Mouse (Mus musculus): Measurements from ENCODE around the gene Itgb1bp1.
A peak's percentile ranks its signal among the peaks of the same experiment; 100 is the strongest.

Gene Itgb1bp1

DNA sequence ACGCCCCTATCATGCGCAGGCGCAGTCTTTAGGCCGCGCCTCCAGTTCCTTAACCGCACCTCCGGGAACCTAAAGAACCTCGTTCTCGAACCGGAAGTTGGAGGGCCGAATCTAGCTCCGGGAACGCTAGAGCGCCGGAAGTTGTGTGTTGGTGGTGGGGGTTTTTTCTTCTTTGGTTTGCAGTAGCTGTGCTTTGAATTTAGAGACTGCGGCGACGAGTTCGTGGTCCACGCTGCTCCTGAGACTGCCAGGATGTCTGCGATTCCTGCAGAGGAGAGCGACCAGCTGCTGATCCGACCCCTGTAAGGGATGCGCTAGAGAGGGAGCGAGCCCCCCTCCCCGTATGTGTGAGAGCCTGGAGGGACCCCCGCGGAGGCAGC is at the start of gene Itgb1bp1:
TSS of gene Itgb1bp1 (minus strand) at position 42 of the 380 bp plus-strand sequence.
- DNase-seq (ENCODE audit: low spot score) = peak; percentile 99

DNA sequence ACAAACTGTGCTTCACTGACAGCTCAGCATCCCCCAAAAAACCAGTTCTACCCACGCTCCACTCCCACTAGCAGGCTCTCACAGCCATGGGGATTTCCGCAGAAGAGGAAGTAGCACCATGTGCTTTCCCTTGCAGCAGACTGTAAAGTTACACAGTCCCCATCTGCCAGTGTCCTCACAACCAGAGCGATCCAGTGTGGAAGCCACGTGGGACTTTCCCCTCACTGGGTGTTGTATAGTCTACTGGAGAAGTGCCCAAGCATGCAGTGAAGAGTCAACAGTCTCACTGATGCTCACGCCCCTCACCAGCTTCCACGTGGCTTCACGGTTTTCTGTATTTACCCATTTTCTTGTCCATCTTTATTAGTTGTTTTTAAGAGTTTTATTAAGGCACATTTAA is 49.8 kb upstream of the Itgb1bp1 start:
- no peak for DNase-seq (ENCODE audit: low spot score)

DNA sequence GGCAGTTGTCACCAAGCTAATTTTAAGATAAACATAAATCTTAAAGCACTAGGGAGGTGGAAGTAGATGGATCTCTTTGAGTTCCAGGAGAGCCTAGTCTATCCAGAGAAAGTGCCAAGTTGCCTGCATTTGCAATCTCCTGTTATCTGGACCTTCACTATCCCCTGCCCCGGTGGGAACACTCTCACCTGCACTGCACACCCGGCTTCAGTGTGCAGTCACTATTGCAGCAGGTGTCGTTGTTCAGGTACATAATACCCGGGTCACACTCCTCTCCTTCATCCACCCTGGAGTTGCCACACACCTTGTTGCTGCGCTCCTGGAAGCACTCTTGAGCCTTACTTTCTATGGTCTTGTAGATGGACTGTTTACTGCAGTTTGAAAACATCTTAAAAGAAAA is 47.7 kb upstream of the Itgb1bp1 start:
- DNase-seq (ENCODE audit: low spot score) = no peak

DNA sequence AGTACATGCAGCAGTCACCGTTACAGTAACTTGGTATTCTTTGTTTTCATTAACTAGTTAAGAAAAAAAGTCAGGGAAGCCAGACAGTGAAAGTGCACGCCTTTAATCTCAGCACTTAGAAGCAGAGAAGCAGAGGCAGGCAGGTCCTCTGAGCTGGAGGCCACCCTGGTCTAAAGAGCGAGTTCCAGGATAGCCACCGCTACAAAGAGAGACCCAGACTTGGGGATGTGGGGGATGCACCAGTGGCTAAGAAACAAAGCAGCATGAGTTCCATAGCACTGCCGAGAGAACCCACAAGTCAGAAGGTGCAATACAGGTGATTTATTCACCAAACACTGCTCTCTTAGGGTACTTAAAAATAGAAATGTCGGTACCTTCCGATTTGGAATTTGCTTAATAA is 46.9 kb upstream of the Itgb1bp1 start:
- DNase-seq (ENCODE audit: low spot score) = no peak

DNA sequence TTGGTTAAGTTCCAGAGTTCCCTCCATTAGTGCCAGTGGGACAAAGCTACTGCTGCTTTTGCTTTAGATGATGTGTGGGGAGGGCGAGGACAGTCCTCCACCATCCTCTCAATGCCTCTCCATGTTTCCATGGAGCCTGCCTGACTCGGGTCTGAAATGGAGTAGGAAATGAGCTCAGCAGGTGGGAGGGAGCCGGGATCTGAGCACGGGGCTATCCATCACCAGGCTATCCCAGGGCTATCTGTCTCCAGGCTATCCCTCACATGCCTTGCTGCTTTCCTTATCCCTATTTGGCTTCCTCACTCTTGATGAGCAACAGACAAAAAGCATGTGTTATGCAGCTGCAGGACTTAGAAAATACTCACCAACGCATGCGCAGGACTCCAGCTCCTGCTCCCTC is 45.6 kb upstream of the Itgb1bp1 start:
- no peak for DNase-seq (ENCODE audit: low spot score)

DNA sequence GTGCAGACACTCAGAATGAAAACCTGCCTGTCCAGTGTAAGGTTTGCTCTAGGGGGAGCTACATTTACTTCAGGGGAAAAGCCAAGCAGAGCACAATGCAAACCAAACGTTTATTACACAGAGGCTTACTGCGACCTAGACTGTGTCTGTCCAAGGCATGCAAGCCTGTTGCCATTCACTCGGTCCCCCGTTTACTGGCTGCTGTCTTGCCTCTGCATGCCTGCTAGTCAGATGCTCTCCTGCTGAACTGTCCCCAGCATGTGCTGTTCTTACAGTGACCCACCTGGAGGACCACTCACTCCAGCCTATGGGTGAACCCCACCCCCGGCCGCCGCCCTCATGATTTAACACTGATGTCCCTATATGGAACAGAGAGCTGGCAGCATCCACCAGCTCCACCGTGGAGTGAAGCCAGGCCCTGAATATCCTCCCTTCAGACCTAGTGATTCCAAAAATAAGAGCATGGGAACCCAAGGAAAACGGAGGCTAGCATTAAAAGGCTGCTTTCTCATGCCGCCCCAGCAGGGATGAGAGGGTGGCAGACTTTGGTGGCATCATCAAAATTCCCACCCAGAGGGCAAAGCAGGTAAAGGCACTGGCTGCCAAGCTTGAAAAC is 45.0 kb upstream of the Itgb1bp1 start:
- DNase-seq (ENCODE audit: low spot score) = no peak

DNA sequence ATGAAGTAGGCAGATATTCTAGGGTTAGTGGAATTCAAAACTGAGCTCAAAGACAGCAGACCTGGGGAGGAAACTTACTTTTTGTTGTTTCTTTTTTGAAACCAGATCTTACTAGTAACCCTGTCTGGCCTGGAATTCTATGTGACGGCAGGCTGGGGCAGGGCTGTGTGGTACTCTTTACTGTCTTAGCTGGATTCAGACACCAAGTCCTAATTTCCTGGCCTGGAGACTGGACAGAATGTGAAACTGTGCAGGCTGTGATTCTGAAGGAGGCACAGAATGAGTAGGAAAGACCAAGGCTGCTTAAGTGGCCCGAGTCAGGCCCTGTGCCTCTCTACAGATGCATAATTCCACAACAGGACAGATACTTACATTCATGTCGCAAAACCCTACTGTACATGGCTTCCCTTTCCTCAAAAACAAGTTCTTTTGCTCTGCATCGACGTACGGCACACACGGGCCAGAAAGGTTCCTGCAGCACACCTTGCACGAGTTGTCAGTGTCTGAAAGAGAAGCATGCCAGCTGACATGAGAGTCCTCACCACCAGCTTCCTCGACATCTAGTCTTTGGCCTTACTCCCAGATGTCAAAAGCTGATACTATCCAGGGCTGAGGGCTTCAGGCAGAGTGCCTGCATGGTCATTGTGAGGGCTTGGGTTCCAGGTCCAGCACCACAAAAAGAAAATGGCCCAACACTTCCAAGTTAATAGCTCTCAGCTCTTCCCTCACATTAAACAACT is 43.7 kb upstream of the Itgb1bp1 start:
- DNase-seq (ENCODE audit: low spot score) = no peak

DNA sequence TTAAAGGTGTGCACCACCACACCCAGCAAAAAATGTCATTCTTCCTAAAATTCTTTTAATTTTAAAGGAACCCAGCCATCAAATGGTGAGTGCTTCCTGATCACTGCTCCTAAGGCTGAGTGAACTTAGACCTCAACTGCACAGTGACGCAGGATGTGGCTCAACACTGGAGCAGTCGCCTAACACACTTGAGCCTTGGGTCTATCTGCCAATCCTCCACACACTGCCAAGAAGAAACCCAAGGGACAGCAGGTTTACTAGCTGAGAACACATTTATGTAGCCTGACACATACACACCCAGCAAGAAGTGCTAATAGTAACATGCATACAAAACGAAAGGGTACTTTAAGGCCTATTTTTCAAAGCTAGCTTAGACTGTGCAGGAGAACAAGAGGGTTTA is 40.2 kb upstream of the Itgb1bp1 start:
- no peak for DNase-seq (ENCODE audit: low spot score)

DNA sequence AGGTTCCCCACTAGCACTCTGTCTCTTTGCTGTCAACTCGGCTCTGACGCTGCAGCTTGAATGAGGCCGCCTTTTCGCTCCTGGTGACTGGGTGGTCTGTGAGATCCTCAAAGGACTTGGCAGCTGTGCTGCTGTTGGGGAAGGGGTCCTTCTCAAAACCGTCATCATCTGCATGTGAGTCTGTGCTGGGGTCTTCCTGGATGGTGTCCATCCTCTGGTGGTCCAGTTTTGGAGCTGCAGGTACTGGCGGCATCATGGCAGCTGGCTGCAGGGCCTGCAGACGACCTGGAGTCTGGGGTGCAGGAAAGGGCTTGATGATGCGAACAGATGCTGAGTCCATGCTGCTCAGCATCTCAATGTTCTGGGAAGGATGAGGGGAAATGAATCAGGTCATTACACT is 39.2 kb upstream of the Itgb1bp1 start:
- DNase-seq (ENCODE audit: low spot score) = no peak

DNA sequence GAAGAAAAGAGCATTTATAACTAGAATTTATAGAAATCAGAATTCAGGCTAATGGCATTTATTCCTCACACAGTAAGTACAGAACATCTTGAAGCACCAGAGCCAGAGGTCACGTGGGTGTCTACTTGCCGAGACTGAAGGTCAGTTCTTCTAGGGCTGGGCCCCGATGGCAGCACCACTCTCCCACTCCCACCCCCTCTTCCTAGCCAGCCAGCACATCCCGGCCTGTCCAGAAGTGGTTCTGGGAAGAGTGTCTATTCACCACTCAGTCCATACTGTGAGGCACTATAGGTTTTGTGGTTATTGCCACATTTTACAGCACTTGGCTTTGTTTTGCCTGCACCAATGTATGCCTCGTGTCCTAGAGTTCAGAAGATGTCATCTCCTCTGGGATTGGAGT is 38.0 kb upstream of the Itgb1bp1 start:
- no peak for DNase-seq (ENCODE audit: low spot score)

DNA sequence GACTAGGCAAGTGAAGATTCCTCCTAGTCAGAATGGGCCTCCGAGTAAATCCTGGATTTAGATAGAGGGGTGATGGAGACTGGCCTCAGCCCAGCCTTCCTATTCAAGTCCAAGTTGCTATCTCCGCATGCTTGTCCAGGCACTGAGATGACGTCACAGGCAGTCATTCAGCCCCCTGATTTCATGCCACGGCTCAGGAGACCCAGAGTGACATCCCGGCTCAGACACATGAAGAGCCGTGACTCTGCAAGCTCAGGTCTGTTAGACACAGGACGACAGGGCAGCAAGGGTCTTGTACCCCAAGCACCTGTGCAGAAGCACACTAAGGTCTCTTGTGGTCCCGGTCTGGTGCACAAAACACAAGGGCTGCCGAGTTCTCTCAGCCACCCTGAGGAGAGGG is 36.8 kb upstream of the Itgb1bp1 start:
- no peak for DNase-seq (ENCODE audit: low spot score)

DNA sequence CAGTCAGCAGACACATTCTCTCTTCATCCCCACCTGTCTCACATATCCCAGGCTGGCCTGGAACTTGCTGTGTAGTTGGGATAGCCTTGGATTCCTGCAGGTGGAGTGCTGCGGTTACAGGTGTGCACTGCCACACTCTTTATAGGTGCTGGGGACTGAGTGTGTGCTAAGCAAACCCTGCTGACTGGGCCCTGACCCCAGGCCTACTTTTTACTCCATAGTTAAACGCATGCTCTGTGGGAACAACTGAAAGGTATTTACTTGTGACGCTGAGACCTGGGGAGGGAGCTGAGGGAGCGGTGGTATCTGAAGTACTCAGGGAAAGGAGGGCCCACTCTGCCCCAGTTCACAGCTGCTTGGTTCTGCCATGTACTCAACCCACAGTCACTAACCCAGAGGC is 36.2 kb upstream of the Itgb1bp1 start:
- DNase-seq (ENCODE audit: low spot score) = no peak

DNA sequence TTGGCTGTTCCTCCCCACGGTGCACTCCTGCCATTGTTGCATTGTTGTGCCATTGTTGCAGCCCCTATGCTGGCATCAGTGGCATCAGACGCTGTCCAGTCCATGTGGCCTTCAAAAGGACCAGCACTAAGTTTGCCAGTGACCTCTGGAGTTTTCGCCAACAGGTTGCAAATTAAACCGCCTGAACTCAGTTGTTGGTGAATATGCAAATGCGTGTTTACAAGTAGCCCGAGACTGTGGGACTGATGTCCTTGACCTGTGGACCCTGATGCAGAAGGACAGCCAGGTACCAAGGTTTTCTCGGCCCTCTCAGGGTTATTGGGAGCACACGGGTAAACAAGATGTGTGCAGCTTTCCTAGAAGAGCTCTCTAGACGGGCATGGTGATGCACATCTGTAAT is 35.1 kb upstream of the Itgb1bp1 start:
- DNase-seq (ENCODE audit: low spot score) = no peak

DNA sequence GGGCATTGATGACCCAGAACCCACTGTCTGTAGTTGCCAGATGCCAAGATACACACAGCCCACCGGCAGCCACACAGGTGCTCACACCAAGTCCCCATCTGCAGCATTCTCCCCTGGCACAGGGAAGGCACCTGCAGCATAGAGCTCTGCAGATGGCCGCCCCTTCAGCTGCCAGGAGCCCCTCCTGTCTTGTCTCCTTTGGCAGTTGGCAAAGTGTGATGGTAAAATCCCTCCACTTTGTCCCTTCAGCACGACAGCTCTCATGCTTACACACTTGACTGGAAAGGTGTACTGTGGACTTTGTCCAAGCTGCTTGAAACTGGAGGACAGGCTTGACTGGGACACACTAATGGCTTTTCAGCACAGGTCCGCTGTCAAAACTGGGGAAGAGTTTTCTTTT is 34.2 kb upstream of the Itgb1bp1 start:
- DNase-seq (ENCODE audit: low spot score) = no peak

DNA sequence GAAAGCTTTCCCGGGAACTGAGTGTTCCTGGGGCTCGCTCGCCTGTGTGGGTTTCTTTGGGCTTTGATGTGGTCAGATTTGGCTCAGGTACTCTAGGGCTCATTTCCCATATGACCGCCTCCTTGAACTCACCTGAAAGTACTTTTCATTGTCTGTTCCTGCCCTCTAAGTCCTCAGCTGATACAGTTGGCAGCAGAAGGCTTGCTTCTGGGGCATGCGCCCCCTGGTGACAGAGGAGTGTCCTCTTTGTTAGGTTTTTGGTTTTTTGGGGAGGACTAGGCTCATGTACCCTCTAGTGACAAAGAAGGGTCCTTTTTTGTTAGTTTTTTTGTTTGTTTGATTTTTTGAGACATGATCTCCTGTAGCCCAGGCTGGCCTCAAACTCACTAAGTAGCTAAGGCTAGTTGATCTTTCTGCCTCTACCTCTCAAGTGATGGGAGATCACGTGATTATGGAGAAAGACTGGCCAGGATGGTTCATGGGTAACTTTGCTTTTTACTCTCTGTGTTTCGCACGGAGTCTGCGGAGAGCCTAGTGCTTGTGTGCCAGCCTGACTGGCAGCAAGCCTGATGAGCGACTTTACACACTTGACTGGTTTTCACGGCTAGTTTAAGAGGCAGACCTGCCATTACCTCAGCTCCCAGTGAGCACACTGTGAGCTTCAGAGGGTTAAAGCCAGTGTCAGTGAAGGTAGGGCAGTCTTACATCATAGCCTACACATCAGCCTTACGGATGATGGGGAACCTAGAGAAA is 32.2 kb upstream of the Itgb1bp1 start:
- peak; percentile 47 for DNase-seq (ENCODE audit: low spot score)

DNA sequence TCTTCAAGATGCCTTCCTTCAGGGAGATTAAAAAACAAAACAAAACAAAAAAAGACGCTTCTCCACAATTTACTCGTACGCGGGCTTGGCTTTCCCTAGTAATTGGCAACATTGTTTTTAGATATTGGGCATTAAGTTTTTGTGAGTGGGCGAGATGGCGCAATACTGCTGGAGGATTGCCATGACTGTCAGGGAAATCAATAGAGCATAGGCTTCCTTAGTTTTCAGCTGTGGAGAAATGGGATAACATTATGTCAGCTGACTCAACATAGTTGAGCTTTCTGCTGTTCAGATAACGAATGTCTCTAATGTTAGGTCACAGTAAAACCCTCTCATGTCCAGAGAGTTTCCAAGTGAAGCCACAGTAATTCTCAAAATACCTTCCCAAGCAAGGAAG is 30.8 kb upstream of the Itgb1bp1 start:
- DNase-seq (ENCODE audit: low spot score) = no peak

DNA sequence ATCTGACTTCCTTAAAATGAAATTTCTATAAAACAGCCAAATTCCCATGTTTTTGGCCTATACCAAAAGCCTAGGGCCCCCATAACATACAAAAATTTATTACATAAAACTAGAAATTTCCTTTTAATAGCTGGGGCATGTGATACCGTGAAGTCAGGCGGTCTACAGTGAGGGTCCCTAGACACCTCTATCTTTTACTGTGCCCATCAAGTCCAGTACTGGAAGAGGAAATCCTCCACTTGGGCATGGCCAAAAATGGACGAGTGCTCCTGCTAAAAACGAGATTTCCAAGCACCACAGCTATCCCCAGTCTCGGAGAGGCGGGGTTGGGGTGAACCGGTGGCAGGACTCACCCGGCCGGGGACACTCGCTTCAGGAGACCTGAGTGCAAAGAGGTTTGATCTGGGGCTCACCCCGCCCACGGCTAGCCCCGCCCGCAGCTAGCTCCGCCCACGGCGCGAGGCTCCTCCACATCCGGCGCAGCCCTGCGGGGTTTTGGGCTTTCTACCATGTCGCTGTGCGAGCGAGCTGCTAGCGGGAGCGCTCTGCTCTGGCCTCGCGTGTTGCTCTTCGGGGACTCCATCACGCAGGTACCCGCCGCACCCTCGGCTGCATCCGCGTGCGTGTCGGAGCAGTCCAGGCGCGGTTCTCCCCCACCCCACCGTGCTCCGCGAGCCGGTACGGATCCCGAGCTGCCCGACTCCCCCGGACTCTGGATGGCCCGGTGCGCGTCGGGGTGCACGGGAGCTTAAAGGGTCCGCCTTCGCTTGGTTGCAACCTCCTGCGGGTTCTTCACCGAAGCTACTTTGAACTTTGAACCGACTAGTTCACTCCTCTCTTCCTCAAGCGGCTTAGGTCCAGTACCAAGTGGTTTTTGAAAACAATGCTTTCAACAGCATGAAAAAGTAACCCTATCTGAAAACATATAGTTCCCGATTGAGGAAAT is 30.1 kb upstream of the Itgb1bp1 start, which contains the start of gene Iah1:
TSS of gene Iah1 (plus strand) at position 467 of the 946 bp plus-strand sequence.
- peak; percentile 67 for DNase-seq (ENCODE audit: low spot score)

DNA sequence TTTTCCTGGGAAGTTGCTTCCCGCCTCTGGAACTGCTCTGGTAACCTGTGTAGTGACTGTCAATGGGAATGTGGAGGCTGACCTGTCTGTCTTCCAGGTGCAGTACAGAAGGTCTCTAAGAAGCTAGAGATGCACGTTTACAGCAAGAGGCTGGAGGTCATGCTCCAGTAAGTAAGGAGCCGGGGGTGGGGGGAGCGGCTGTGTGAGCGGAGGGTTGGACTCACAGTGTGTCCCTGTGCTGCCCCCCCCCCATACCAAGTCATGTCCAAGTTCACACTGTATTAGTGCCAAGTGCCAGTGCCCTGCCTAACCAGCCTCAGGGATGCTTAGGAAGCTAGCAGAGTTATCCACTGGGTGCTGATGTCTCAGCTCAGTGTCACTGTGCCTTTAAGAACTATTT is 26.1 kb upstream of the Itgb1bp1 start:
- DNase-seq (ENCODE audit: low spot score) = no peak

DNA sequence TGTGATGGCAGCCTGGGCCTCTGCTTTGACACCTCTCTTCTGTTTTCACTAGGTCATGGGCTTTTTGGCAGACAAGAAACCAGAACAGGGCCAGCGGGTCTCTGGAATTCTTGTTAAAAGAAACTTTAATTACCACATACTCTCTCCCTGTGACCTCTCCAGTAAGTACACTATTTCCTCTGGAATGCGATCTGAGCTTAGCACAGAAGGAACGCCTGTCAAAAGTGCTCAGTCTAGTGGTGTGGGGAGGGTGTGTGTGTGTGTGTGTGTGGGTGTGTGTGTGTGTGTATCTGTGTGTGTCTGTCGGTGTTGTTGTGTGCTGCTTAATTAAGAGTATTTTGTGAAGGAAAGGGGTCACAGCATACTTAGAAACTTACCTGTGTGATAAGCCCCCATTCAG is 20.6 kb upstream of the Itgb1bp1 start:
- DNase-seq (ENCODE audit: low spot score) = no peak

DNA sequence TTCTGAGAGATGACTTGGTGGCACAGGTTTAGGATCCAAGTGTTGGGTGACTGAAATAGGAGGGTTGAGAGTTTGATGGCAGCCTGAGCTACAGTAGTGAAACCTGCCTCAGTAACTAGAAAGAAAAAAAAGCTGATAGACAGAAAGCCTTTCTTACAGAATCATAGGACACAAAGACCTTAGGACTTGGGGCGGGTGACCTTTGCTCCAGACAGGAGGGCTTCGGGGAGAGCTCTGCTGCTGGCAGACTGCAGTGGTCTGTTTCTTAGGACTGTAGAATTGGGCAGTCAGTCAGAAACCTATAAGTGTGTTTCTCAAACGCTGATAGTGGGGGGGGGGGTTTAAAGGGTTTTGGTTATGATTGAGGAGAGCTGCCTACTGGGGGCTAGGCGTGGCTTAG is 19.7 kb upstream of the Itgb1bp1 start:
- no peak for DNase-seq (ENCODE audit: low spot score)

DNA sequence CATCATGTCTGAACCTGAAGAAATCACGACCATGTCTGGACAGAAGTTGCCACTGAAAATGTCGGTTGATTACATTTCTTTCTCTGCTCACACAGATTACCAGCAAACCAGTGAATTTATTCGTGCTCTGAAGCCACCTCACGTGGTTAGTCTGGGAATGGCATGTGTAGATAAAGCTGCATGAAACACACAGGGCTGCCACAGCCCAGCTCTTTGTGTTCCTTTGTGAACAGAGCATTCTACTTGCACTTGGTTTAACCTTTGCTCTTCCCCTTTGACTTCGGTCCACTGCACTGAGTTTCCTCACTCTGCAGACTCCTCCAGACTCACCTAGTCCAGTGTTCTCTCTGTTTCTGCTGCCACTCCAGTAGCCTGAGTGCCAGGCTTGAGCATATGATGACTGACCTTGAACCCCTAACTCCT is 16.3 kb upstream of the Itgb1bp1 start:
- no peak for DNase-seq (ENCODE audit: low spot score)

DNA sequence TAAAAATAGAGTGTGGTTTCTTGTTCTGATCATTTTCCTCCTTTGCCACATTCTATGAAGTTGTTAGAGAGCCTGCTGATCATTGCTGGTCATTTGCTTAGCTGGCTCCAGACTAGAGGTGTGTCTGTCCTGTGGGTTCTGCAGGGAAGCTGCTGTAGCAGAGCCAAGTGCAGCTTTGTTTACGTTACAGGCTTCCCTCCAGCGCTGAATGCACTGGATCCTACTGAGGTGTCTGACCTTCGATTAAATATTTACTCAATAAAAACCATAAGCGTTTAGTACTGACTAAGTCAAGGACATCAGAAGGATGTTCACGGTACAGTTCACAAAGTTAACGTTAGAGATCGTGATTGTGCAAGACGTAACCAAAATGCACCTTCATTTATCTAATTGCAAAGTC is 15.8 kb upstream of the Itgb1bp1 start:
- DNase-seq (ENCODE audit: low spot score) = no peak

Measured in ovary, postnatal 14 days (tissue).